Mouse (Mus musculus) adrenal gland, adult 10 weeks (tissue): ENCODE measurements around the gene Olfr854. TPM values are rescaled to one million over a fixed set of nuclear protein-coding genes. Genes with fewer than 3 reads are reported as not detected.

Experiments used
- polyA plus RNA-seq: library from polyadenylated mRNA; stranded (reverse); fragments of 350-450 nt; fragmentation: Illumina TruSeq; extraction: RNeasy Lipid Tissue Mini Kit (QIAGEN cat#74804); gene quantifications from one replicate; pipeline ENCODE4 v1.2.3, GENCODE M21; 2014; ENCODE audit warnings: low read depth, low replicate concordance

Gene Olfr854
- polyA plus RNA-seq = not detected

GRCm38 (mm10) chr9:19567282-19567681 is at the start of gene Olfr854:
Gene Olfr854, minus strand, starts transcription at chr9:19567382.

GRCm38 (mm10) chr9:19582317-19582716 is 15.1 kb upstream of the Olfr854 start, which contains the start of gene Olfr855:
Gene Olfr855, plus strand, starts transcription at chr9:19582617.

DNA sequence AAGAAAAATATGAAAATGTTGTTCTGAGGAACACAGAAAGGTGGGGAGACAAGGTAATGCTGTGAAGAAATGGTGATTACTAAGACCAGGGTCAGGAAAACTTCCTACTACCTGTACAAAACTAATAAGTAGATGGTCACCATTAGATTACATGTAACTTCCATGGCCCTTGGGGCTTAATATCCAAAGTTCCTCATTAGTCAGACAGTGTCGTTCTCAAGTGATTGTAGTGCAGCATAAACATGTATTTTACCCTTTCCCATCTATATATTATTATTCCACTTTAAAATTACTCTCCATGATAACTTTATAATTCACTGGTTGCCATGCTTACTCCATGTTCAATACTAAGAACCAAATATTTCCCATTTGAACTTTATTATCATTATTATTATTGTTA is 26.2 kb downstream of the Olfr854 start, which contains the start of gene Olfr853:
Gene Olfr853, minus strand, starts transcription at position 101 of the 400 bp plus-strand sequence.

Other genes with a start within 250 kb of the Olfr854 start
- gene Olfr845, start 230.9 kb downstream of the Olfr854 start, polyA plus RNA-seq = not detected
- not detected for gene Olfr846, start 203.4 kb downstream of the Olfr854 start, polyA plus RNA-seq
- not detected for gene Olfr847, start 188.7 kb downstream of the Olfr854 start, polyA plus RNA-seq
- gene Olfr849, start 127.1 kb downstream of the Olfr854 start, polyA plus RNA-seq = not detected
- gene Olfr850, start 89.1 kb downstream of the Olfr854 start, polyA plus RNA-seq = not detected
- gene Olfr851, start 74.1 kb downstream of the Olfr854 start, polyA plus RNA-seq = not detected
- gene Olfr853, start 26.3 kb downstream of the Olfr854 start, polyA plus RNA-seq = not detected
- gene Olfr855, start 15.2 kb upstream of the Olfr854 start, polyA plus RNA-seq = not detected
- 35.9 TPM for gene Zfp317, start 54.7 kb upstream of the Olfr854 start, polyA plus RNA-seq
- not detected for gene Olfr857, start 142.1 kb upstream of the Olfr854 start, polyA plus RNA-seq
- gene Olfr58, start 212.9 kb upstream of the Olfr854 start, polyA plus RNA-seq = not detected
- gene Olfr859, start 237.5 kb upstream of the Olfr854 start, polyA plus RNA-seq = not detected